Mouse (Mus musculus): Measurements from ENCODE around the gene Afap1l2. TPM values are rescaled to one million over a fixed set of nuclear protein-coding genes. Genes with fewer than 3 reads are reported as not detected.

Afap1l2 gene
- polyA plus RNA-seq, 3 experiments from 2014 or later, result not detected

DNA sequence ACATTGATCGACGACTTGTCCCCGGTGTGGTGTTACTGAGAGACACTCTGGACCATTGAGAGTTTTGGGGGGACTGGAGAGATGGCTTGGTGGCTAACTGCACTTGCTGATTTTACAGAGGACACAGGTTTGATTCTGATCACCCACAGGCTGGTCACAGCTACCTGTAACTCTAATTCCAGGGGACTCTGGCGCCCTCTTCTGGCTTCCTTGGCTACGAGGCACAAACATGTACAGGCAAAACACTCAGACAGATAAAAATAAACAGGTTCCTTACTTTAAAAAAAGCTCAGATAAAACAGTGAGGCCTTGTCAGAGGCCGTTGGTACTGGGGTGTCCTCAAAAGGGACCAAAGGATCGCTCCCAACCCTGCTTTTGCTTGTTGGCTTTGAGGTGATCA, 72.3 kb downstream of the Afap1l2 start:
- ATAC-seq, result no peak

DNA sequence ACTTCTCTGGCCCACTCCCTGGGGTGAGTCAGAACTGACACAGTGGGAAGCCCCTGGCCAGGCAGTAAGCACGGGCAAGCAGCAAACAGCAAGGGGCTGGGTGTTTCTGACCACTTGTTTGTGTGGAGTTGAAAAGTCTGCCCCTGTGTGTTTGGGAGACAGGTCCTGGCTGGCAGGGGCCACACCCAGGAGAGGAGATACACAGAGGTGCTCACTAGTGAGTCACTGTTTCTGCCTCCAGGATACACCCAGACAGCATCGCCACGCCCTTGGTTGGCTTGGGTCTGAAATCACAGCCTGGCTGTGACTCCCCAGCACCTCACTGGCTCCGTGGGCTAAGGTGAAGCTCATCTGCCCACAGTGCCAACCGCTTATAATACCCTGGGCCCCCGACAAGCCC, 72.9 kb downstream of the Afap1l2 start:
- ATAC-seq, result no peak

- ATAC-seq, result no peak
Measured at GRCm38 (mm10) chr19:56933800-56934199, 74.2 kb downstream of the Afap1l2 start.

DNA sequence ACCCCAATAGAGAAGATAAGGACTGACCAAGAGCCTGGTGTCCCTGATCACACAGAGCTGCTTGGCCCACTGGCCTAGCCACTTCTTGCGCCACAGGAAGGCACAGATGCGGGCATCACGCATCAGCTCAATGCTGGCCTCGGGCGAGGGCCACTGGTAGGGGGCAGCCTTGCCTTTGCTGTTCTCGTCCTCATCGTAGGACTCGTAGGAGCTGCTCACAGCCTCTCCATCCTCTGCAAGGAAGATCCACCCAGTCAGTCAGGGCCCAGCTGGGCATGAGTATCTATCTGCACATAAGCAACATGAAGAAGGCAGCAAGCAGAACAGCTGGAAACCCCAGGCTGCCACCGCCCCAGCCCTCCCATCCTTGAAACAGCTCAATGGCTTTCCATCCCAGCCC, 78.0 kb downstream of the Afap1l2 start:
- ATAC-seq, result no peak

DNA sequence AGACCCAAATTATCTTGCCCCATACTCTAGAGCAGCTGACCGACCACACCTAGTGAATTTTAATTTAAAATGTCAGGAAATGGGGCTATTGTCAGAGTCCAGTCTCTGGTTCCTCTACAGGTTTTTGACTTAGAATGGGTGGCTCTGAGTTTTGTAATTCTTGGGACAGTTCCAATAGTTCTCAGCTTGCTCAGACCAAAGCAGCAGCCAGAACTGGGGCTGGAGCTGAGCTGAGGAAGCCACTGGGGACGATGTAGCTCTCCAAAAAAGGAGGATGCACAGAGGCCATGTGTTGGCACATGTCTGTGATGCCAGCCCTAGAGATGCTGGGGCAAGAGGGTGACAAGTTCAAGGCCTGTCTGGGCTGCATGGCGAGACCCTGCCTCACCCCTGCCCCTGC, 78.6 kb downstream of the Afap1l2 start:
- no peak for ATAC-seq

DNA sequence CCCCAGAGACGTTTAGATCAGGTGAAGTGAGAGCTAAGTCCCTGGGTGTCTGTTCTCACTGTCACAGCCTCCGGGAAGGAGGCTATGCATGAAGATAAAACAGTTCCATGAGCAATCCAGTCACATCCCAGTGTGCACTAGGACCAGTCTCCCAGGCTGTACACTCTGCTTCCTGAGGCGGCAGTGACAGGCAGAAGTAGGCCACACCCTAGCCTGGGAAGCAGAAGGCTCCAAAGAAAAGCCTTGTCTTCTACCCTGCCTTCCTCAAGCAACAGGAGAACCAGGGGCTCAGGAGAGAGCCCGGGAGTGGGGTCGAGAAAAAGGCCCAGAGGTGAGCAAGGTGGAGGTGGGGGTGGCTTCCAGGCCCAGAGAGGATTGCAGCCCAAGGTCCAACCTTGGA, 86.3 kb downstream of the Afap1l2 start:
- ATAC-seq, result no peak

GRCm38 (mm10) chr19:56920232-56920631, 87.8 kb downstream of the Afap1l2 start:
- ATAC-seq, result no peak

- no peak for ATAC-seq
Measured at GRCm38 (mm10) chr19:56919628-56920027, 88.4 kb downstream of the Afap1l2 start.

DNA sequence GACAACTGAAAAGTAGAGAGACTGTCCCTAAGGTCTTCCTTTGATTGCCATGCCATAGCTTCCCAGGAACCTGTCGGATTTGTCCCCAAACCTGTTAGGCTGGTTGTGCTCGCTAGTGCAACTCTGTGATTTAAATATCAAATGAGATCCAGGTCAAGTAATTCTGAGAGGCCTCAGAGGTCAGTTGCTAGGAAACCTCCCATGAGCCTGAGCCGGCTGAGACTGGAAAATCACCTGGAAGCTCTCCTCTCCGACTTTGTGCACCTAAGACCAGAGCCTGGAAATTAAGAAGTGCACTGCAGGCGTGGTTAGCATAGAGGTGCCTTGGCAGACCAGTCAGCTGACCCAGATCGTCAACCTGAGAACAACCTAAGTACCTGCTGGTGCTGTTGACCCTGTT, 92.9 kb downstream of the Afap1l2 start:
- ATAC-seq, result no peak

GRCm38 (mm10) chr19:56914658-56915057, 93.4 kb downstream of the Afap1l2 start:
- no peak for ATAC-seq

GRCm38 (mm10) chr19:56913761-56914160, 94.3 kb downstream of the Afap1l2 start:
- ATAC-seq, result no peak

DNA sequence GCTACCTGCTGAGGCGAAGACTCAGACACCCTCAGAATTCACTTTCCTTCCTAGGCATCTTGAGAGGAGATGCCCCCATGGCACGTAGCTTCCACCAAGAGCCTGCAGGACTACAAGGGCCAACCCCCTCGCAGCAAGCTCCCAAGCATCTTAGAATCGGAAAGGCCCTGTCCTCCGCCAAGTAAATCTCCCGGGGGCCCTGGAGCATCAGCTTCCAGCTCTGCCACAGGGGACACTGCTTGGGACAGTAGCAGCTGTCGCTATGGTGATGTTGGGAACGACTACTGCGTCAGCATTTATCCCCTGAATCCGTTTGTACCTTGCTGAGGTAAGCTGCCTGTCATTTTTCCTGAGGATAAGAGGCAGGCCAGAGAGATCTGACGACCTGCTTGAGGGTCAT, 97.5 kb downstream of the Afap1l2 start:
- no peak for ATAC-seq

DNA sequence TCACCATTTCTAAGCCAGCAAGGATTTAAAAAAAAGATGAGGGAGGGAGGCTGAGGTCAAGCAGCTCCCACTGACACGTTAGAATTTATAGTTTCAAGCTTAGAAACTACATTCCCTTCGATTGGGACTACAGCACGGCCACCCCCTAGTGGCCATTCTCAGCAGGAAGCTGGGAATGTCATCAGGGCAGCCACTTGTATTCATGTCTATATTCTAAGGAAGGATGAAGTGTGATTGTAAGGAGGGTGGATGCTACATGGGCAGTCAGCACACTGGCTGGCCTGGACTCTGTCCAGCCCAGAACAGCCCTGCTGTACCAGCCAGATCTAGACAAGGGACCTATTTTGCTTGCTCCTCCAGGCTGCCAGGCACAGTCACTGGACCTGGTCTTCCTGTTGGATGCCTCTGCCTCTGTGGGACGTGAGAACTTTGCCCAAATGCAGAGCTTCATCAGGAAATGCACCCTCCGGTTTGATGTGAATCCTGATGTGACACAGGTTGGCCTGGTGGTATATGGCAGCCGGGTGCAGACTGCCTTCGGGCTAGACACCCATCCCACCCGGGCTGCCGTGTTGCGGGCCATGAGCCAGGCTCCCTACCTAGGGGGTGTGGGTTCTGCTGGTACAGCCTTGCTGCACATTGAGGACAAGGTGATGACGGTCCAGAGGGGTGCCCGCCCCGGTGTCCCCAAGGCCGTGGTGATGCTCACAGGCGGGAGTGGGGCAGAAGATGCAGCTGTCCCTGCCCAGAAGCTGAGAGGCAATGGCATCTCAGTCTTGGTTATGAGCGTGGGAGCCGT, 99.4 kb downstream of the Afap1l2 start:
- no peak for ATAC-seq

DNA sequence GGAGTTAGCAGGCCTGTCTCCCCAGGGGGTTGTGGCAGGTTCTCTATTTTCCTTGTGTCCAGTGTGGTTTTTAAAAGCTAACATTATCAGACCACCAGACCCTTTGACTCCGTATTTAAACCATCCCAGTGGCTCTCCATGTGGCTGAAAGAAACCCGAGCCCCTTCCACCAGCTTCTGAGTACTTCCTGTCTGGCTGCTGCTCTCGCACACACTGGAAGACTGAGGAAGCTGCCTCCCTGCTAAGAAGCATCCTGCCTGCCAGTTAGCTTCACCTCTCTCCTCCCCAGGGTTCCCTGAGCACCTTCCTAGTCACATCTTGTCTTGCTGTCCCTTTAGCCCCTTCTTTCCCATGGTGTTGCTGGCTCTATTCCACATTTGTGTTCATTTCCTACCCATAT, 100.2 kb downstream of the Afap1l2 start:
- no peak for ATAC-seq

GRCm38 (mm10) chr19:56905395-56905794, 102.6 kb downstream of the Afap1l2 start:
- no peak for ATAC-seq

DNA sequence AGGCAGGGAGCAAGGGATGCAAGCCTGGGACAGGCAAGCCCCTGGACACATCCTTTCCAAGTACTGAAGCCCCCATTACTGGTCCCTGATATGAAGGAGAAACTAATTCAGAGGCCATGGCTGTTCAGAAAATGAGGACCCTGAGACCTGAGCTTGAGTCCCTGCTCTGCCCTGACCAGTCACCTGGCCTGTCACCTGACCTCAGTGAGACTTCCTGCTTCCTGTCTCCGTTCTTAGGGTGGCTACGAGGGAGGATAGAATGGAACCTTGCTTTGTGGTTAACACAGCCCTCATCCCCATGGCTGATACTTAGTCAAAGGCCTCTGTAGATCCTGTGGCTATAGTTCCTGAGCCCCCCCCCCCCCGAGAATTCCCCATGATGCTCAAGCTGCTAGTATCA, 103.9 kb downstream of the Afap1l2 start:
- ATAC-seq, result no peak

GRCm38 (mm10) chr19:56897654-56898053, 110.4 kb downstream of the Afap1l2 start:
- no peak for ATAC-seq

- ATAC-seq, result no peak
Measured at GRCm38 (mm10) chr19:56893326-56893725, 114.7 kb downstream of the Afap1l2 start.

DNA sequence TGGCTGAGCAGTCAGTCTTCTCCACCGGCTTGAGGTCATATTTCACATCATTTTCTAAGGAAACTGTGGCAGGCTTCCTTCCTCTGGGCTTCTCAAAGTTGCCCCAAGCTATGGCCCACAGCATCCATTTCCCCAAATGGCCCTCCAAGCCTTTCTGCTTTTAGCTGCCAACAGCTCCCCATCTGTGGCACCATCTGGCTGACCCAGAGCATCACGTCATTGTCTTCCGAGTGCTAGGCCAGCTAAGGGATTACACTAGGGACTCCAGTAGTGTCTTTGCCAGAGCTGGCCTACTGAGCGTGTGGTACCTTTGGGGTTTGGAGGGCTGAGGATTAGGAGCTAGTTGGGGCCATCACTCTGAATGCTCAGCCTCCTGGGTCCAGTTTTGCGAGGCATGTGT, 115.4 kb downstream of the Afap1l2 start:
- ATAC-seq, result no peak

DNA sequence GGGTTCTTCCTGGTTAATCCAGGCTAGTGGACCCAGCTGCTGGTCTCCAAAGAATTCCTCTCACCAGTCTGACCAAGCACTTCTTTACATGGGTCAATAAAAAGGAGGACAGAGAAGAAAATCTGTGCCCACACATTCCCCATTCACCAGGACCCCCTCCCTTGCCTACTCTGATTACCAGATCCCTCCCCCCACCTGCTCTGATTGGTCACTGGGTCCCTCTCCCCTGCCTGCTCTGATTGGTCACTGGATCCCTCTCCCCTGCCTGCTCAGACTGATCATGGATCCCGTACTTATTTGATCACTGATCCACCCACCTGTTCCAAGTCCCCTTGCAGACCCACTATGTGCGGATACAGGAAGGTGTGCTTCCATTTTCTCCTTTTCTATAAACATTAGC, 116.6 kb downstream of the Afap1l2 start:
- ATAC-seq, result no peak

GRCm38 (mm10) chr19:56888654-56889053, 119.4 kb downstream of the Afap1l2 start:
- ATAC-seq, result no peak

GRCm38 (mm10) chr19:56887879-56888278, 120.1 kb downstream of the Afap1l2 start:
- no peak for ATAC-seq

GRCm38 (mm10) chr19:56877364-56877763, 130.7 kb downstream of the Afap1l2 start:
- ATAC-seq, result no peak

DNA sequence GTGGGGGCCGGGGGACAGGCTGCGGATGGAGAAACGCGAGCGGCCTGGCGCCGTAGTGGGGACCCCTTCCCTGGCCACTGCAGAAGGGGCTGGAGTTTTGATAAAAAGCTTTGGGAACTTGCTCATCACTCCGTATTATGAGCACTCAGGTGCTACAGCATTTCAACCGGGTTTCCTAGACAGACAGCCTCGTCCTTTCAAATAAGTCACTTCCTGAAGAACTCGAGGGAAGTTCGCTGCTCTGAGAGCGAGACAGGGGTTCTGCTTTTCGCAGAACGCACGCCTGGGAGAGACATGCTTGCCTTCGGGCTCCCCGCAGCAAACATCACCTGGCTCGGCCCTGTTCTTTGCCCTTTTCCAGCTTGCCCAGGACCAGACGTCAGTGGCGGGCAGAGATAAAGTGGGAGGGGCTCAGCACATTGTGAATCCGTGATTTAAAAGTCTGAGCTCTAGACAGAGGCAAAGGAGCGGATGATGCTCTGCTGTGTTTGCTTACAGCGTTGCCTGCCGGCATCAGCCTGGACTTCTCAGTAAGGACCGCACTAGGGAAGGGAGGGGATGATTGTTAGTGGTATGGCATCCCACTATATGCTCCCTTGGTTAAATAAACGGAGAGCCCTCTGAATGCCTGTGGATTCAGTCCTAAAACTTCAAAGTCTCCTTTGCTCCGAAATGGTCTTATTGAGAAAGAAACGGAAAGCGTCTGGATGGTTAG, 133.3 kb downstream of the Afap1l2 start:
- ATAC-seq, result no peak

Data from inflammation-experienced regulatory T-cells, adult 6 months (primary cell).